Mouse (Mus musculus): ENCODE data around the gene Ush2a. TPM values are rescaled to one million over a fixed set of nuclear protein-coding genes. Genes with fewer than 3 reads are reported as not detected.

The Ush2a gene
- polyA plus RNA-seq, 1 experiment = not detected

DNA sequence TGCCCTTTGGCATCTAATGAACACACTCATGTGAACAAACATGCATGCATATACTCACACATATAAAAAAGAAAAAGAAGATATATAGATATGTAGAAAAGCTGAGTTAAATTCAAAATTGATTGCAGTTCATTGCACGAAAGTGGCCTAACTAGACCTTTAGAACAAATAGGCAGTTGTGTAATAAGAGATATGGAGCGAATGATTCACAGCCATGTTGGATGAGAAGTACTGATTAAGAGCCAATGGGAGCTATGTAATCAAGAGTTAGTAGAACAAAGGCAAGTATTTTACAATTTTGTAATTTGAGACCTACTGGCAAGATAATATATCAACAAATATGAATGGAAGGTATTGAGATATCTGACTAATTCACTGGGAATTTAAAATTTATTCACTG, 68.6 kb downstream of the Ush2a start:
- H3K4me2 ChIP-seq (ENCODE audit: low read depth) = no peak overlapping the region
- no peak overlapping the region for H3ac ChIP-seq (ENCODE audit: control insufficient read depth, insufficient read length)
- no peaks in the 10 kb centered on the region for H3K79me2 ChIP-seq (ENCODE audit: control insufficient read depth, insufficient read depth)
- H3K36me3 ChIP-seq (ENCODE audit: control insufficient read depth, insufficient read depth) = no peaks in the 10 kb centered on the region
- H3K4me3 ChIP-seq = no peak overlapping the region
- TF ChIP-seq E2F4 (IDR thresholded peaks at IDR 0.05; ENCODE audit: insufficient read depth) (no peak), CEBPB (IDR thresholded peaks at IDR 0.05; ENCODE audit: insufficient read depth, poor library complexity, severe bottlenecking) (no peak), POLR2AphosphoS2 (IDR thresholded peaks at IDR 0.05; ENCODE audit: insufficient read length, low read depth) (no peak), MAX (IDR thresholded peaks at IDR 0.05; ENCODE audit: low read depth) (no peak), MYOD1 (IDR thresholded peaks at IDR 0.05; ENCODE audit: control insufficient read depth in 1 of 3, insufficient read length in 2 of 3, low read depth in 2 of 3) (no peak), SRF (IDR thresholded peaks at IDR 0.05; ENCODE audit: control insufficient read depth, insufficient read length, low read depth) (no peak), USF1 (IDR thresholded peaks at IDR 0.05; ENCODE audit: low read depth) (no peak), REST (IDR thresholded peaks at IDR 0.05; ENCODE audit: insufficient read depth, insufficient read length) (no peak), TCF12 (IDR thresholded peaks at IDR 0.05; ENCODE audit: insufficient read depth, poor library complexity, severe bottlenecking) (no peak), POLR2A (IDR thresholded peaks at IDR 0.05; ENCODE audit: insufficient read length, low read depth) (no peak), MYOG (IDR thresholded peaks at IDR 0.05; ENCODE audit: control insufficient read depth in 1 of 3, insufficient read depth in 1 of 3, insufficient read length in 2 of 3, low read depth in 2 of 3) (no peak), TCF3 (IDR thresholded peaks at IDR 0.05; ENCODE audit: insufficient read length, low read depth) (no peak)
- H3K27me3 ChIP-seq (ENCODE audit: control insufficient read depth, insufficient read depth, insufficient read length) = no peaks in the 10 kb centered on the region

DNA sequence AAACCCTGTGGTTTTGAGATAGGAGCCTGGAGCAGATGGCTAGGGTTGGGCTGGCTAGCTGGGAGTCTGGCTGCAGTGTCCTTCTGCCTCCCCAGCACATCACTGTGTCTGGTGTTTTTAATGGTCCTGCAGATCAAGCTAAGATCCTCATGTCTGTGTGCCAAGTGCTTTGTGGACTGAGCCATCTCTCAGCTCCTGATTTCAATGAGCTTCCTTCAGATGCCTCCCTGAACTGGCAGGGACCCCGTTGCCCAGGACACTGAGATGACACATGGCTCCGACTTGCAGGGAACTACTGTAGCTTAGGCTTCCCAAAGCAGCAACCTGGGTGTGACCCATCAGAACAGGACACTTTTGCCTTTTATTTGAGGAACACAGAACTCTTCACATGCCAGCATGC, 72.1 kb downstream of the Ush2a start:
- Histone ChIP-seq H3K36me3 (ENCODE audit: control insufficient read depth, insufficient read depth) (no peaks in the 10 kb centered on the region), H3K79me2 (ENCODE audit: control insufficient read depth, insufficient read depth) (no peaks in the 10 kb centered on the region), H3ac (ENCODE audit: control insufficient read depth, insufficient read length) (no peak overlapping the region), H3K4me2 (ENCODE audit: low read depth) (no peak overlapping the region), H3K27me3 (ENCODE audit: control insufficient read depth, insufficient read depth, insufficient read length) (no peaks in the 10 kb centered on the region), H3K4me3 (no peak overlapping the region)
- TF ChIP-seq MYOD1 (IDR thresholded peaks at IDR 0.05; ENCODE audit: control insufficient read depth in 1 of 3, insufficient read length in 2 of 3, low read depth in 2 of 3) (peak in 1 of 3 experiments; percentile 24), POLR2A (IDR thresholded peaks at IDR 0.05; ENCODE audit: insufficient read length, low read depth) (no peak)

DNA sequence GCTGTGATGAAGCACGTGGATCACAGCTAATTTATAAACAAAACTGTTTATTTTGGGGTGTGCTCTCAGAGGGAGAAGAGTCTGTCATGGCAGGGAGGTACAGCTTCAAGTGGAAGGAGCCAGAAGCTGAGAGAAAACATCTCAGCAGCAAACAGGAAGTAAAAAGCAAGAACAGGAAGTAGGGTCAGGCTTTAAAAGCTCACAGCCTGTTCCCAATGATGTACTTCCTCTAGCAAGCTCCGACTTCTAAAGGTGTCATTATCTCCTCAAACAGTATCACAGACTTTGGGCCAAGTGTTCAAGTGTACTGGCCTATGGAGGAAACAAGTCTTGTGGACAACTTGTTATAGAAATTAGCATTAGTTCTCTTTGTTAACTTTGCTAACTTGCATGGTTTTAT, 85.9 kb downstream of the Ush2a start:
- H3K36me3 ChIP-seq (ENCODE audit: control insufficient read depth, insufficient read depth) = no peaks in the 10 kb centered on the region
- no peaks in the 10 kb centered on the region for H3K79me2 ChIP-seq (ENCODE audit: control insufficient read depth, insufficient read depth)
- H3K4me3 ChIP-seq = no peak overlapping the region
- no peaks in the 10 kb centered on the region for H3K27me3 ChIP-seq (ENCODE audit: control insufficient read depth, insufficient read depth, insufficient read length)
- no peak for TF ChIP-seq CEBPB (IDR thresholded peaks at IDR 0.05; ENCODE audit: insufficient read depth, poor library complexity, severe bottlenecking)
- TF ChIP-seq E2F4 (IDR thresholded peaks at IDR 0.05; ENCODE audit: insufficient read depth) = no peak
- TF ChIP-seq MAX (IDR thresholded peaks at IDR 0.05; ENCODE audit: low read depth) = no peak
- TF ChIP-seq POLR2AphosphoS2 (IDR thresholded peaks at IDR 0.05; ENCODE audit: insufficient read length, low read depth) = no peak
- TF ChIP-seq TCF12 (IDR thresholded peaks at IDR 0.05; ENCODE audit: insufficient read depth, poor library complexity, severe bottlenecking) = no peak
- no peak for TF ChIP-seq MYOG (IDR thresholded peaks at IDR 0.05; ENCODE audit: control insufficient read depth in 1 of 3, insufficient read depth in 1 of 3, insufficient read length in 2 of 3, low read depth in 2 of 3)
- TF ChIP-seq REST (IDR thresholded peaks at IDR 0.05; ENCODE audit: insufficient read depth, insufficient read length) = no peak
- no peak for TF ChIP-seq SRF (IDR thresholded peaks at IDR 0.05; ENCODE audit: control insufficient read depth, insufficient read length, low read depth)
- no peak for TF ChIP-seq MYOD1 (IDR thresholded peaks at IDR 0.05; ENCODE audit: control insufficient read depth in 1 of 3, insufficient read length in 2 of 3, low read depth in 2 of 3)
- TF ChIP-seq POLR2A (IDR thresholded peaks at IDR 0.05; ENCODE audit: insufficient read length, low read depth) = no peak
- TF ChIP-seq USF1 (IDR thresholded peaks at IDR 0.05; ENCODE audit: low read depth) = no peak
- TF ChIP-seq TCF3 (IDR thresholded peaks at IDR 0.05; ENCODE audit: insufficient read length, low read depth) = no peak
- H3K4me2 ChIP-seq (ENCODE audit: low read depth) = no peak overlapping the region
- no peak overlapping the region for H3ac ChIP-seq (ENCODE audit: control insufficient read depth, insufficient read length)

DNA sequence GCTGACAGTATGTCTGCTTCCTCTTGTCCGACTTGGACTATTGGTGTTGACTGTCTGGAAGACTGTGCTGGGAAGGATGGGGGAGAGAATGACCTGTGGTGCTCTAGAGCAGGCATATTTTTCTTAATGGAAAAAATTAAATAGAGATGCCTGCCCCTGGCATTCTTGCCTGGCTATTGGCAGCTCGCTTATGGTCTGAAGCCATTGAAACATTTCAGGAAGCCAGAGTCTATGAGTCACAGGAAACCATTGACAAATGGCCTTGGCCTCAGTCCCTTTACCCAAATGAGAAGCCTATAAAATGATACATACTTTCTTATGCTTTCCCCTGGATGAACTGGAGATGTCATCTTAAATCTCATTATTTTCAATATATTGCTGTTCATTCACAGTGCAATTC, 92.9 kb downstream of the Ush2a start:
- H3ac ChIP-seq (ENCODE audit: control insufficient read depth, insufficient read length) = no peak overlapping the region
- no peak overlapping the region for H3K4me2 ChIP-seq (ENCODE audit: low read depth)
- no peaks in the 10 kb centered on the region for H3K36me3 ChIP-seq (ENCODE audit: control insufficient read depth, insufficient read depth)
- no peaks in the 10 kb centered on the region for H3K27me3 ChIP-seq (ENCODE audit: control insufficient read depth, insufficient read depth, insufficient read length)
- no peaks in the 10 kb centered on the region for H3K79me2 ChIP-seq (ENCODE audit: control insufficient read depth, insufficient read depth)
- no peak overlapping the region for H3K4me3 ChIP-seq
- no peak for TF ChIP-seq SRF (IDR thresholded peaks at IDR 0.05; ENCODE audit: control insufficient read depth, insufficient read length, low read depth)

DNA sequence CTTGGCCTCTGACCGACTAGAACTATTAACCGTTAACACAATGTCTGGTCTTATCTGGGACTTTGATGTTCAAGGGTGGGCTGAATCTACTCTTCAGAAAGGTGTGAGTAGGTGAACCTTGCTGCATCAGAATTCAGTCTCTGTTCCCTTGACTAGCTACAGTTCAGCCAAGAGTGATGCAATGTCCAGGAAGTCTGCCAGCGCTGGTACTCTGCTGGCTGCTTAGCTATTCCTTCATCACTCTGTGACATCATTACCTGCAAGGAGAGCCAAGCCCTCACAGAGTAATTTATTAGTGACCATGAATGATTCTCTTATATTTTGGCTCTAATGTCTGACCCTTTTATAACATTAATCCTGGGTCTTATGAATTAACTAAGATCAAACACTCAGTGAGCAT, 101.7 kb downstream of the Ush2a start:
- H3ac ChIP-seq (ENCODE audit: control insufficient read depth, insufficient read length) = no peak overlapping the region
- H3K79me2 ChIP-seq (ENCODE audit: control insufficient read depth, insufficient read depth) = no peaks in the 10 kb centered on the region
- H3K36me3 ChIP-seq (ENCODE audit: control insufficient read depth, insufficient read depth) = no peaks in the 10 kb centered on the region
- no peaks in the 10 kb centered on the region for H3K27me3 ChIP-seq (ENCODE audit: control insufficient read depth, insufficient read depth, insufficient read length)
- no peak for TF ChIP-seq POLR2AphosphoS2 (IDR thresholded peaks at IDR 0.05; ENCODE audit: insufficient read length, low read depth)
- peak; percentile 60; the same call in 1 of the 2 replicates for TF ChIP-seq CEBPB (IDR thresholded peaks at IDR 0.05; ENCODE audit: insufficient read depth, poor library complexity, severe bottlenecking)
- no peak overlapping the region for H3K4me3 ChIP-seq
- H3K4me2 ChIP-seq (ENCODE audit: low read depth) = no peak overlapping the region

DNA sequence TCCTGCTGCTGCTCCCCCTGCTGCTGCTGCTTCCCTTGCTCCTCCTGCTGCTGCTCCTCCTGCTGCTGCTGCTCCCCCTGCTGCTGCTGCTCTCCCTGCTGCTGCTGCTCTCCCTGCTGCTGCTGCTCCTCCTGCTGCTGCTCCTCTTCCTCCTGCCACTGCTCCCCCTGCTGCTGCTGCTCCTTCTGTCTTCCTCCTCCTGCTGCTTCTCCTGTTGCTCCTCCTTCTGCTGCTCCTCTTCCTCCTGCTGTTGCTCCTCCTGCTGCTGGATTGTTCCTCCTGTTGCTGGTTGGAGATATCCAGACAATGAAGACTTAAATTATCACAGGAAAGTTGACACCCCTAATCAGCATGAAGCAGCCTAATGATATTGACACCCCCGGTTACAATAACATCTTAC, 123.4 kb downstream of the Ush2a start:
- Histone ChIP-seq H3ac (ENCODE audit: control insufficient read depth, insufficient read length) (no peak overlapping the region), H3K36me3 (ENCODE audit: control insufficient read depth, insufficient read depth) (no peaks in the 10 kb centered on the region), H3K27me3 (ENCODE audit: control insufficient read depth, insufficient read depth, insufficient read length) (no peaks in the 10 kb centered on the region), H3K4me3 (no peak overlapping the region), H3K79me2 (ENCODE audit: control insufficient read depth, insufficient read depth) (no peaks in the 10 kb centered on the region), H3K4me2 (ENCODE audit: low read depth) (no peak overlapping the region)
- TF ChIP-seq CEBPB (IDR thresholded peaks at IDR 0.05; ENCODE audit: insufficient read depth, poor library complexity, severe bottlenecking) (no peak), MYOD1 (IDR thresholded peaks at IDR 0.05; ENCODE audit: control insufficient read depth in 1 of 3, insufficient read length in 2 of 3, low read depth in 2 of 3) (peak in 1 of 3 experiments; percentile 12), POLR2AphosphoS2 (IDR thresholded peaks at IDR 0.05; ENCODE audit: insufficient read length, low read depth) (no peak), REST (IDR thresholded peaks at IDR 0.05; ENCODE audit: insufficient read depth, insufficient read length) (no peak), SRF (IDR thresholded peaks at IDR 0.05; ENCODE audit: control insufficient read depth, insufficient read length, low read depth) (no peak), E2F4 (IDR thresholded peaks at IDR 0.05; ENCODE audit: insufficient read depth) (no peak)

Data from myocyte (in vitro differentiated cells).